Mouse (Mus musculus): ENCODE measurements around the gene Aebp1.

Aebp1 gene

GRCm38 (mm10) chr11:5920323-5920960 lies 58.7 kb downstream of the Aebp1 start:
- intact Hi-C loops (cut with DNase I): no loop called here
